Comparison of ENCODE assay signal across 23 mouse cellular contexts in genomic region chr7:110257059-110257458, GRCm38 (mm10). TPM values are rescaled to one million over a fixed set of nuclear protein-coding genes. Genes with fewer than 3 reads are reported as not detected.
DNase-seq lines count a peak whose midpoint lies in the region; ATAC-seq and TF ChIP-seq lines count a peak whose summit lies in the region.
"Had no signal": no experiment of that assay in that cellular context is flagged by ENCODE, and none has a peak within 500 bp of the region (broad histone marks: within the 10 kb centered on the region; RNA-seq: fewer than 3 reads in every experiment).

No protein-coding gene starts in this region.

- H3K9ac ChIP-seq in heart, embryonic 13.5 days: no peak overlapping the region
- no peak overlapping the region for H3K9ac ChIP-seq in midbrain, embryonic 15.5 days
- H3K9ac ChIP-seq: embryonic facial prominence, embryonic 12.5 days; hindbrain, embryonic 14.5 days; stomach, embryonic 15.5 days had no signal

- H3K36me3 ChIP-seq in heart, embryonic 13.5 days: peaks cover 26% of the 10 kb centered on the region
- no peaks in the 10 kb centered on the region for H3K36me3 ChIP-seq in midbrain, embryonic 15.5 days (replicated peaks)
- H3K36me3 ChIP-seq: stomach, embryonic 15.5 days had no signal

- H3K4me3 ChIP-seq in heart, embryonic 13.5 days: no peak overlapping the region
- no peak overlapping the region for H3K4me3 ChIP-seq in bone marrow macrophage, adult 2 months (ENCODE audit: insufficient read depth, low read length)
- no peak overlapping the region for H3K4me3 ChIP-seq in midbrain, embryonic 15.5 days
- H3K4me3 ChIP-seq: embryonic facial prominence, embryonic 12.5 days; erythroblast, embryonic 14.5 days; midbrain, embryonic 10.5 days; stomach, embryonic 15.5 days had no signal

- 57% methylated on average over 2 of the region's 2 CpGs for WGBS in heart, embryonic 13.5 days
- WGBS in midbrain, embryonic 15.5 days: 82% methylated on average over 2 of the region's 2 CpGs

- ATAC-seq in heart, embryonic 13.5 days (ENCODE audit: extremely low read depth, insufficient number of reproducible peaks, low FRiP score, low TSS enrichment): no peak
- ATAC-seq in megakaryocyte, adult 5-6 weeks (ENCODE audit: poor library complexity, severe bottlenecking): peak; percentile 40; the same call in 1 of the 2 replicates
- no peak for ATAC-seq in midbrain, embryonic 15.5 days (replicated peaks)
- ATAC-seq: forebrain, embryonic 14.5 days had no signal

- no peak overlapping the region for H3K4me2 ChIP-seq in heart, embryonic 13.5 days
- no peak overlapping the region for H3K4me2 ChIP-seq in midbrain, embryonic 15.5 days
- H3K4me2 ChIP-seq: embryonic facial prominence, embryonic 12.5 days; hindbrain, embryonic 14.5 days; stomach, embryonic 15.5 days had no signal

- H3K9me3 ChIP-seq in heart, embryonic 13.5 days: no peaks in the 10 kb centered on the region
- H3K9me3 ChIP-seq in midbrain, embryonic 15.5 days: peaks cover 4% of the 10 kb centered on the region; the same call in 1 of the 2 replicates
- H3K9me3 ChIP-seq: embryonic facial prominence, embryonic 12.5 days; midbrain, embryonic 10.5 days; stomach, embryonic 15.5 days had no signal

- TF ChIP-seq POLR2A in bone marrow macrophage, adult 2 months (IDR thresholded peaks at IDR 0.05; ENCODE audit: borderline replicate concordance, low read depth, low read length): no peak

- intact Hi-C loops in heart, postnatal 10 days (cut with DNase I): no loop called here

- peaks cover 65% of the 10 kb centered on the region for H3K4me1 ChIP-seq in heart, embryonic 13.5 days
- H3K4me1 ChIP-seq in bone marrow macrophage, adult 2 months (ENCODE audit: control insufficient read depth, insufficient read depth, low read length): peaks cover 44% of the 10 kb centered on the region
- H3K4me1 ChIP-seq in midbrain, embryonic 15.5 days: no peaks in the 10 kb centered on the region
- H3K4me1 ChIP-seq: midbrain, embryonic 10.5 days had no signal

- H3K27me3 ChIP-seq in heart, embryonic 13.5 days (replicated peaks): no peaks in the 10 kb centered on the region
- H3K27me3 ChIP-seq in midbrain, embryonic 15.5 days (replicated peaks): no peaks in the 10 kb centered on the region
- H3K27me3 ChIP-seq: embryonic facial prominence, embryonic 12.5 days; stomach, embryonic 15.5 days had no signal

- DNase-seq in heart, postnatal 10 days: no peak
- peak; percentile 12 for DNase-seq in CD4-positive helper T cell, adult 2 months (ENCODE audit: low read depth, low spot score)
- no peak for DNase-seq in left cerebral cortex, adult 9 months (ENCODE audit: low spot score in 2 of 2)
- DNase-seq: adrenal gland, postnatal 36 days; cerebellum, adult 9-10 months; gastrocnemius, postnatal 25 days; kidney, postnatal 25 days; left cerebral cortex, postnatal 4 days; liver; lung, postnatal 14 days; retina, postnatal 1 day; thymus, adult 18-20 months; thymus, postnatal 4 days had no signal

- TF ChIP-seq CTCF in bone marrow macrophage, adult 2 months (IDR thresholded peaks at IDR 0.05; ENCODE audit: low read depth, low read length): no peak

- peak overlapping the region; percentile 54 for H3K27ac ChIP-seq in heart, embryonic 13.5 days (replicated peaks)
- H3K27ac ChIP-seq in bone marrow macrophage, adult 2 months (ENCODE audit: insufficient read depth, low read depth, low read length): peak overlapping the region; percentile 17
- no peak overlapping the region for H3K27ac ChIP-seq in midbrain, embryonic 15.5 days
- H3K27ac ChIP-seq: embryonic facial prominence, embryonic 12.5 days; hindbrain, embryonic 14.5 days; midbrain, embryonic 10.5 days; stomach, embryonic 15.5 days had no signal

RNA-seq across cellular contexts. Expression of gene Swap70, which starts 35.5 kb away (rescaled TPM):
- polyA plus RNA-seq in heart, embryonic 13.5 days (2015; fragmentation: Nextera tagmentation; extraction: Ambion mirVana): 18.6 and 20.7 TPM in 2 replicates
- total RNA-seq in heart, postnatal 10 days (2021): 10 to 100 TPM; 19.8 to 21.5 TPM
- polyA plus RNA-seq in bone marrow macrophage, adult 2 months (2012; ENCODE audit: insufficient read depth, insufficient read length, missing spikeins): 113 and 114 TPM in 2 replicates
- total RNA-seq in megakaryocyte, adult 5-6 weeks (2015): 29.5 and 33.6 TPM in 2 replicates
- 67.6 and 73.0 TPM in 2 replicates for total RNA-seq in megakaryocyte, adult 5-6 weeks (2017)
- 9.6 and 9.8 TPM in 2 replicates for polyA plus RNA-seq in midbrain, embryonic 15.5 days (2015; fragmentation: Nextera tagmentation; extraction: Ambion mirVana)
